Mouse (Mus musculus) stomach, postnatal 0 days (tissue): ENCODE results near the gene Nkx3-2. TPM values are rescaled to one million over a fixed set of nuclear protein-coding genes. Genes with fewer than 3 reads are reported as not detected.

Experiments used
- ATAC-seq: fragments of 200-750 bp; cut with Nextera tagmentation; 2 replicates; pipeline ENCODE4 v1.8.0; 2017; ENCODE audit not compliant: low FRiP score, low TSS enrichment
- DNase-seq: peaks from one replicate; pipeline ENCODE4 v3.0.0-alpha.2; 2016; ENCODE audit warnings: low spot score
- H3K27ac ChIP-seq: fragments of 300-500 bp; sonication (generic); replicated peaks from 2 replicates; pipeline ENCODE4 v1.5.1; 2014; ENCODE audit warnings: mild to moderate bottlenecking, control low read depth
- H3K27me3 ChIP-seq: fragments of 300-500 bp; sonication (generic); 2 replicates; pipeline ENCODE4 v1.6.1; 2014; ENCODE audit warnings: low read length; ENCODE audit not compliant: control insufficient read depth, insufficient read depth
- H3K36me3 ChIP-seq: fragments of 300-500 bp; sonication (generic); 2 replicates; pipeline ENCODE4 v1.6.1; 2014; ENCODE audit warnings: low read length, mixed read lengths; ENCODE audit not compliant: control insufficient read depth, insufficient read depth
- H3K4me1 ChIP-seq: fragments of 300-500 bp; sonication (generic); replicated peaks from 2 replicates; pipeline ENCODE4 v1.6.1; 2014; ENCODE audit warnings: antibody characterized with exemption; ENCODE audit not compliant: control insufficient read depth, insufficient read depth
- H3K4me2 ChIP-seq: fragments of 300-500 bp; sonication (generic); replicated peaks from 2 replicates; pipeline ENCODE4 v1.6.1; 2014; ENCODE audit warnings: low read depth, mild to moderate bottlenecking, control low read depth, moderate library complexity
- H3K4me3 ChIP-seq: fragments of 300-500 bp; sonication (generic); 2 replicates; pipeline ENCODE4 v1.5.1; 2014; ENCODE audit warnings: low read depth, low read length, control low read depth
- H3K9ac ChIP-seq: fragments of 300-500 bp; sonication (generic); 2 replicates; pipeline ENCODE4 v1.6.1; 2014; ENCODE audit warnings: mild to moderate bottlenecking, low read length, control low read depth, mixed read lengths
- H3K9me3 ChIP-seq: fragments of 300-500 bp; sonication (generic); 2 replicates; pipeline ENCODE4 v1.6.1; 2016; ENCODE audit warnings: low read length; ENCODE audit not compliant: control insufficient read depth
- CTCF ChIP-seq: IDR thresholded peaks from 2 replicates; pipeline ENCODE4 v1.5.1; 2016; ENCODE audit warnings: antibody characterized with exemption, low read depth, mild to moderate bottlenecking, moderate library complexity
- EP300 ChIP-seq: optimal IDR thresholded peaks from 2 replicates; pipeline ENCODE3; 2016; ENCODE audit warnings: antibody characterized with exemption
- WGBS: fragments of 180-500 bp; shearing (Covaris S2); extraction: QIAGEN DNeasy Blood & Tissue Kit; methylation state at CpG from one replicate; pipeline ENCODE4 v1.1.7; 2014; 5-methylcytosine and 5-hydroxymethylcytosine counted together
- polyA plus RNA-seq: library from polyadenylated mRNA; unstranded; fragments of >200 nt; fragmentation: Nextera tagmentation; extraction: Ambion mirVana; gene quantifications from 2 replicates; pipeline ENCODE4 v1.2.1, GENCODE M21; 2015

Nkx3-2 gene
- polyA plus RNA-seq: 0.85 and 1.0 TPM in 2 replicates

DNA sequence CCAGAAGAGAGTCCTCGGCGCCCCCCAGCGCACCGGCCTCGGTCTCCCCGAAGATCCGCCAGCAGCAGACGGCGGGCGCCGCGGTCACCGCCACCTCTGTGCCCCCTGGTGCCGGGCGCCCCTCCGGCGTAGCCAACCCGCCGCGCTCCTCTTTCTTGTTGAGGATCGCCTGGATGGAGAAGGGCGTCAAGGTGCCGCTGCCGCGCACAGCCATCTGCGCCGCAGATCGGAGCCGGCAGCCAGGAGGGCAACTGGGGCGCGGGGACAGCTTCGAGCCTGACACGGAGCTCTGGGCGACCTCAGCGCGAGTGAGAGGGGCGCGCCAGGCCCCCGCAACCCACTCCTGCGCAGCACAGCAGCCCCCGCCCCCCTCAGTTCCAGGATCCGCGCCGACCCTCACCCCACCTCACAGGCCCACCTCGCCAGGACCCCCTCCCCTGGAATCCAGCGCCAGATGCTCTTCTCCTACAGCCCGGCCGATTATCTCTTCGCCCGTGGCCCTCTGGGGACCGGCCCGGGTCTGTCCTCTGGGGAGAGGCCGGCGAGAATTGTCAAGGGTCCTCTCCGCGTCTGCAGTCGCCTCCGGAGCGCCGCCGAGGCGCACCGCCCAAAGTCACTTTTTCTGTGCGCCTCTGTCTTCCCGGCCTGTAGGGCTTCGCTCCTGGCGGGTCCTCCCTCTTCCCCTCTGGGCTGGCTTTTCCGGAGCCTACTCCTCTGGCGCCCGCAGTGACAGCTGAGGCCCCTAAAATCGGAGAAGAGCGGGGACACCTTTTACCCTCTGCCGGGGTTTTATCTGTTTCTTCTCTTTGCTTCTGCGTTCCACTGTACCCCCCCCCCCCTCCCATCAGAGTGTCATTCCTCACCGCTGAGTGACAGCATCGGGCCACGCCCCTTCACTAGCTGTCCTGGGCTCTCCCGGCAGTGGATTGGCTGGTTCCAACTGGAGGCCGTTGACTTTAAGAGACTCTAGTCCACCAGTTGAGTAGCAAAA lies at the start of gene Nkx3-2:
Gene Nkx3-2 (minus strand): TSS at position 771 of the 991 bp plus-strand sequence.
- H3K36me3 ChIP-seq: no peaks in the 10 kb centered on the region
- peaks cover 34% of the 10 kb centered on the region for H3K27me3 ChIP-seq
- DNase-seq: no peak
- peak within 1 kb of the TSS; percentile 54 for H3K4me2 ChIP-seq
- WGBS: under 1% methylated on average over 69 of the region's 79 CpGs
- peak; percentile 70; the same call in 1 of the 2 replicates for ATAC-seq
- peak within 1 kb of the TSS; percentile 46 for H3K4me3 ChIP-seq
- peak within 1 kb of the TSS; percentile 49; the same call in 1 of the 2 replicates for H3K27ac ChIP-seq
- no peaks in the 10 kb centered on the region for H3K4me1 ChIP-seq
- peak within 1 kb of the TSS; percentile 53 for H3K9ac ChIP-seq
- no peaks in the 10 kb centered on the region for H3K9me3 ChIP-seq
- no peak for TF ChIP-seq CTCF
- TF ChIP-seq EP300: no peak

DNA sequence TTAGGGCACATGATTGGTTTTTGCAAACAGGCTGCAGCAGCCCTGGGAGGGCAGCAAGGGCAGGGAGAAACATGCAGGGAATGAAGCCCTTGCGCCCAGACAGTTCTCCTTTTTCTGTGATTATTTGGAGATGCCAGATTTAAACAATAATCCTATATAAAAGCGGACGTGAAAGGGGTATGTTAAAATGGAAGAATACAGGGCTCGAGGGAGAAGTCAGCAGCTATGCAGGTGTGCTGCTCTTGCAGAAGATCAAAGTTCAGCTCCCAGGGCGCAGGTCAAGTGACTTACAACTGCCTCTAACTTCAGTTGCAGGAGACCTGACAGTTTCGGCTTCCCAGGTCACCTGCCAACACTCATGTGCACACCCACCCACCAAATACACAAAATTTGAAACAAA lies 48.2 kb upstream of the Nkx3-2 start:
- Histone ChIP-seq H3K36me3 (peaks cover 20% of the 10 kb centered on the region), H3K27me3 (no peaks in the 10 kb centered on the region), H3K27ac (no peak overlapping the region), H3K4me3 (no peak overlapping the region), H3K9me3 (no peaks in the 10 kb centered on the region), H3K9ac (no peak overlapping the region), H3K4me2 (no peak overlapping the region), H3K4me1 (no peaks in the 10 kb centered on the region)
- DNase-seq (no peak), ATAC-seq (no peak)
- TF ChIP-seq EP300 (no peak), CTCF (no peak)
- 92% methylated on average over 6 of the region's 6 CpGs for WGBS

GRCm38 (mm10) chr5:41811279-41811678 lies 47.0 kb upstream of the Nkx3-2 start:
- TF ChIP-seq EP300 (no peak), CTCF (no peak)
- Histone ChIP-seq H3K4me2 (no peak overlapping the region), H3K36me3 (peaks cover 12% of the 10 kb centered on the region), H3K4me3 (no peak overlapping the region), H3K4me1 (no peaks in the 10 kb centered on the region), H3K9me3 (no peaks in the 10 kb centered on the region), H3K27me3 (no peaks in the 10 kb centered on the region), H3K27ac (no peak overlapping the region), H3K9ac (no peak overlapping the region)
- DNase-seq (no peak), ATAC-seq (no peak)
- WGBS: 85% methylated on average over 3 of the region's 3 CpGs

DNA sequence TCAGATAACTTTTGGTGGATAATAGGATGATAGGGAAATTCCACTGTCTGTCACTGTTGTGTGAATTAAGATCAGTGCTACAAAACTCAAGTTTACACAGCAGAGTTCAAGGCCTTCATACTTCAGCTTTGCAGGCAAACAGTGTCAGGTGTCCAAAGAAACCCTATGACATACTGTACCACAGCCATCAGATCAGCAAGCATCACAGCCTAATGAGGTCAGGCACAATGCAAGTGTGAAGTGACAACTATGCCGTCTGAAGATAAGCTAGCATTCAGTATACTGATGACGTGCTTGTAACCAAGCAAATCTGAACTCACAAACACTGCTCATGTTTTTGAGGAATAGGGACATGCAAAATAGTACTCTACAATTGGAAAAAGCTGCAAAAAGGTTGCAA lies 43.1 kb upstream of the Nkx3-2 start:
- DNase-seq (no peak), ATAC-seq (no peak)
- TF ChIP-seq CTCF (no peak), EP300 (no peak)
- Histone ChIP-seq H3K9me3 (no peaks in the 10 kb centered on the region), H3K4me2 (no peak overlapping the region), H3K4me3 (no peak overlapping the region), H3K4me1 (no peaks in the 10 kb centered on the region), H3K9ac (no peak overlapping the region), H3K27me3 (no peaks in the 10 kb centered on the region), H3K27ac (no peak overlapping the region), H3K36me3 (peaks cover 8% of the 10 kb centered on the region)
- 78% methylated on average over 2 of the region's 2 CpGs for WGBS

DNA sequence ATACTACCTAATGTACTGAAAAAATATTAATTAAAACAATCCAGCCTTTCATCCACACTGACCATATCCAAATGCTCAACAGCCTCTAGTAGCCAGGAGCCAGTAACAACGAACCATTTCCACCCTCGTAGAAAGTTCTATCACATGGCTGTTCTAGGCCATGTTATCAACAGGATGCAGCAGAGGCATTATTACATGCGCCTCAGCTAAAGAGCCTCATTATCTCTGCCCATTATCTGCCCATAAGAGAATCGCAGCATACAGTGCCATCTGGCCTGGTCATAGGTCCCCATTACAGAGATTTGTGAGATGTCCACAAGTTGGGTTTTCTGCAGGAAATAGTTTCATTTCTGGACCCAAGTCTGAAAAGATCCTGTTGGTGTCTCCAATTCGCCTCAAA lies 41.9 kb upstream of the Nkx3-2 start:
- peaks cover 6% of the 10 kb centered on the region; the same call in 1 of the 2 replicates for H3K36me3 ChIP-seq
- TF ChIP-seq EP300: no peak
- no peak for TF ChIP-seq CTCF
- ATAC-seq (no peak), DNase-seq (no peak)
- no peak overlapping the region for H3K9ac ChIP-seq
- no peak overlapping the region for H3K27ac ChIP-seq
- no peaks in the 10 kb centered on the region for H3K9me3 ChIP-seq
- H3K4me3 ChIP-seq: no peak overlapping the region
- H3K4me1 ChIP-seq: no peaks in the 10 kb centered on the region
- no peaks in the 10 kb centered on the region for H3K27me3 ChIP-seq
- 90% methylated on average over 5 of the region's 5 CpGs for WGBS
- H3K4me2 ChIP-seq: no peak overlapping the region

DNA sequence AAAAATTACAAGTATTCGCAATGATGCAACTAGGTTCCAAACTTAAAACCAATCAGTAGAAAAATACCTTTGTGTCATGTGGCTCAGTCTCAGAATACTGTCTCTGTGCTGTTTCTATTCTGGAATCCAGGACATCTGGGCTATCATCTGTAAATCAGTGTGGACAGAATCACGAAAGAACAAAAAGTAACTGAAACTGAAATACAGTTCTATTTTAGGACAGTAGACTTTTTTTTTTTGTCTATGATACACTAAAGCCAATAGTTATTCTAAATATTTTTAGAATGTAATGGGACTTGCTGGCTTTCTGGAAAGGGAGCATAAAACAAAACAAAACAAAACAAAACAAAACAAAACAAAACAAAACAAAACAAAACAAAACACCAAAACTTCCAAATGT lies 40.8 kb upstream of the Nkx3-2 start:
- ATAC-seq: no peak
- peaks cover 6% of the 10 kb centered on the region; the same call in 1 of the 2 replicates for H3K36me3 ChIP-seq
- TF ChIP-seq CTCF: no peak
- no peak for TF ChIP-seq EP300
- no peak overlapping the region for H3K9ac ChIP-seq
- no peaks in the 10 kb centered on the region for H3K4me1 ChIP-seq
- DNase-seq: no peak
- no peak overlapping the region for H3K27ac ChIP-seq
- no peak overlapping the region for H3K4me3 ChIP-seq
- H3K4me2 ChIP-seq: no peak overlapping the region
- no peaks in the 10 kb centered on the region for H3K9me3 ChIP-seq
- WGBS: 81% methylated on average over 2 of the region's 2 CpGs
- no peaks in the 10 kb centered on the region for H3K27me3 ChIP-seq
